9 mouse cellular contexts compared by ENCODE assay signal in genomic region chr14:57133161-57133661, GRCm38 (mm10). TPM values are rescaled to one million over a fixed set of nuclear protein-coding genes. Genes with fewer than 3 reads are reported as not detected.
DNase-seq lines count a peak whose midpoint lies in the region; ATAC-seq lines count a peak whose summit lies in the region.
"Had no signal": no experiment of that assay in that cellular context is flagged by ENCODE, and none has a peak within 500 bp of the region (broad histone marks: within the 10 kb centered on the region; RNA-seq: fewer than 3 reads in every experiment).

Gjb6 (minus strand) TSS chr14:57133611.

- H3K36me3 ChIP-seq in neural tube, embryonic 12.5 days, result no peaks in the 10 kb centered on the region

- H3K27ac ChIP-seq in neural tube, embryonic 12.5 days, result no peak within 1 kb of the TSS

- peaks cover 24% of the 10 kb centered on the region for H3K4me1 ChIP-seq in neural tube, embryonic 12.5 days

- peaks cover 50% of the 10 kb centered on the region for H3K27me3 ChIP-seq in neural tube, embryonic 12.5 days (replicated peaks)

- peak within 1 kb of the TSS; percentile 69 for H3K4me2 ChIP-seq in neural tube, embryonic 12.5 days (replicated peaks)

- no peaks in the 10 kb centered on the region for H3K9me3 ChIP-seq in neural tube, embryonic 12.5 days

- DNase-seq in cerebellum, postnatal 14 days, result peak; percentile 15 to 18
- no peak for DNase-seq in cerebellum, postnatal 4 days (ENCODE audit: low spot score in 2 of 2)
- DNase-seq in right cerebral cortex, adult 18-20 months, result peak; percentile 39
- no peak for DNase-seq in right cerebral cortex, postnatal 36 days (ENCODE audit: low spot score in 2 of 2)
- peak in 1 of 2 experiments; percentile 20 for DNase-seq in layer of hippocampus, postnatal 36 days
- DNase-seq in gastrocnemius, postnatal 10 days, result no peak
- no peak for DNase-seq in embryo, embryonic 10 days (ENCODE audit: low spot score)

- peak; percentile 4; the same call in 1 of the 2 replicates for ATAC-seq in neural tube, embryonic 12.5 days (ENCODE audit: low FRiP score, low read depth)

- H3K9ac ChIP-seq in neural tube, embryonic 12.5 days, result 0 out of 2 replicates have a peak within 1 kb of the TSS, but pooled peaks have one; percentile 33

- H3K4me3 ChIP-seq in neural tube, embryonic 12.5 days, result peak within 1 kb of the TSS; percentile 35

- WGBS in neural tube, embryonic 12.5 days, result 1% methylated on average over 33 of the region's 33 CpGs

RNA-seq across cellular contexts. Expression of gene Gjb6, which starts in this region (rescaled TPM):
- 100 to 1,000 TPM in 1 of 2 experiments, 10 to 100 TPM in 1; 87.4 to 111 TPM for total RNA-seq in layer of hippocampus, postnatal 36 days (2021)
- 9.5 and 10.5 TPM in 2 replicates for polyA plus RNA-seq in neural tube, embryonic 12.5 days (2016; fragmentation: Nextera tagmentation; extraction: Ambion mirVana)
- under 1 TPM in 1 of 2 experiments, not detected in 1; 0.16 TPM for total RNA-seq in gastrocnemius, postnatal 10 days (2021)
- polyA plus RNA-seq: C2C12 had no signal

Comparison
In these comparisons a context has a peak if more than half of its experiments do, and no peak if none do; other contexts are left out.
1. RNA of gene Gjb6 (total RNA-seq): 87.4 to 111 TPM in layer of hippocampus, postnatal 36 days; 0.16 TPM in gastrocnemius, postnatal 10 days; every median in the first group is over 10 times any median in the second.
2. DNase-seq: peak in cerebellum, postnatal 14 days (2 of 2) and right cerebral cortex, adult 18-20 months (single experiment); none in cerebellum, postnatal 4 days (0 of 2), right cerebral cortex, postnatal 36 days (0 of 2), gastrocnemius, postnatal 10 days (single experiment) and embryo, embryonic 10 days (single experiment).